Mouse (Mus musculus): ENCODE results near the gene Tiam1. TPM values are rescaled to one million over a fixed set of nuclear protein-coding genes. Genes with fewer than 3 reads are reported as not detected.

Tiam1 gene
- polyA plus RNA-seq, 1 experiment from 2014 or later, result 24.9 TPM

DNA sequence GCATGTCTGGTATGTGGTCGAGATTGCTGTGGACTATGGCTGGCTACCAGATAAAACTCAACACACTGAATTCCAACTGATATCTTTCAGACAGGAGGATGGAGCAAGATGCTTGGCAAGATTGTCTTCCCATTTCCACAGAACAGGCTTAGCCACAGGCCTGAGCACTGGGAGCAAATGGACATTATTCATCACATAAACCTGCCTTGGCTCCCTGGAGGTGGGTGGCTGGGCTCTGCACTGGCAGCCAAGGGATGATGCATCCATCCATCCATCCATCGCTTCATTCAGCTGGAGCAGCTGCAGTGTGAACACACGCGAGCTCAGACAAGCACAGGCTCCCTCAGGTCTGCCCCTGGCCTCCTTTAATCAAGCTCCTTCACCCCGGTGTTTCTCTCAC lies 190.7 kb downstream of the Tiam1 start:
- no peak overlapping the region for H3K4me2 ChIP-seq
- no peaks in the 10 kb centered on the region for H3K4me1 ChIP-seq (ENCODE audit: control insufficient read depth, insufficient read depth, low read length)
- ATAC-seq (replicated peaks; ENCODE audit: insufficient number of reproducible peaks, low FRiP score, low TSS enrichment), result no peak
- 0 out of 2 replicates have a peak overlapping the region, but pooled peaks have one; percentile 28 for H3K9ac ChIP-seq (ENCODE audit: low read depth, low read length)
- H3K36me3 ChIP-seq (ENCODE audit: control insufficient read depth, insufficient read depth, low read length), result no peaks in the 10 kb centered on the region
- WGBS (ENCODE audit: insufficient replicate concordance), result 71% methylated on average over 5 of the region's 5 CpGs
- no peaks in the 10 kb centered on the region for H3K27me3 ChIP-seq (ENCODE audit: control insufficient read depth, insufficient read depth, low read length)
- no peak overlapping the region for H3K27ac ChIP-seq (ENCODE audit: low read depth, low read length)
- no peak overlapping the region for H3K4me3 ChIP-seq (ENCODE audit: low read depth, low read length)
- no peaks in the 10 kb centered on the region for H3K9me3 ChIP-seq (replicated peaks; ENCODE audit: control insufficient read depth, low read length)

DNA sequence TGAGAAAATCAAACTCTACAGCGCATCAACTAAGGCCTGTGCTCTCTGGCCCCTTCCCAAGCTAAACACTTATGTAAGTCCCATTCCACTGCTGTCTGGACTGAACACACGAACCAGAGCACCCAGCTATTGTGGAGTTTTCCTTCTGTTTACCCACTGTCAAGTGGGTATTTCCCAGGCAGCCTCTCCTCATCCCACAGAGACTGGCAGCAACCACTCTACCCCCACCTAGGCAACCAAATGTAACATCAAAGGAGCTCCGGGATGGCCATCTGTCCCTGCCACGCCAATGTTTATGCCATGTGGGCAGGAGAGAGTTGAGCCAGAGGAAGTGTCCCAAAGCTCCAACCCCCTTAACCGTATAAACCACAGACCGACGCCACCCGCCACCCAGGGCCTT lies 192.8 kb downstream of the Tiam1 start:
- Histone ChIP-seq H3K27ac (ENCODE audit: low read depth, low read length) (no peak overlapping the region), H3K4me3 (ENCODE audit: low read depth, low read length) (no peak overlapping the region), H3K4me2 (no peak overlapping the region), H3K4me1 (ENCODE audit: control insufficient read depth, insufficient read depth, low read length) (no peaks in the 10 kb centered on the region), H3K36me3 (ENCODE audit: control insufficient read depth, insufficient read depth, low read length) (no peaks in the 10 kb centered on the region), H3K27me3 (ENCODE audit: control insufficient read depth, insufficient read depth, low read length) (no peaks in the 10 kb centered on the region), H3K9ac (ENCODE audit: low read depth, low read length) (no peak overlapping the region), H3K9me3 (replicated peaks; ENCODE audit: control insufficient read depth, low read length) (no peaks in the 10 kb centered on the region)
- ATAC-seq (replicated peaks; ENCODE audit: insufficient number of reproducible peaks, low FRiP score, low TSS enrichment), result no peak
- 70% methylated on average over 8 of the region's 8 CpGs for WGBS (ENCODE audit: insufficient replicate concordance)

DNA sequence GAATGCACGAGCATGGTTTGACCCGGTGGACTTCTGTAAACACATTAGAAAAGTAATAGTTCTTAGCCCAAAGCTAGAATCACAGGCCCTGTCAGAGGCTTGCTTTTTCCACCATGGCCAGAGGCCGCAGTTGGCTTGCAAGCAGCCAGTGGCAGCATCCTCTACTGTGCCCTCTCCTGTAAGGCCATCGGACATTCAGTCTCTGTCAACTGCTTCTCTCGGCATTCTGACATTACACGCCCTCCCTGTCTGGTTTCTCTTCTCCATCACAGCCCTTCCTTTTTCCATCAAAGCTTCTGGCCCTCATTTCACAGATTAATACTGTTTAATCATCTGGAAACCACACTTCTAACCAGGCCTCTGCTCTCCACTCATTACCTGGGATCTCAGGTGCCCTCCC lies 193.3 kb downstream of the Tiam1 start:
- WGBS (ENCODE audit: insufficient replicate concordance), result 76% methylated on average over 6 of the region's 6 CpGs
- Histone ChIP-seq H3K9ac (ENCODE audit: low read depth, low read length) (no peak overlapping the region), H3K36me3 (ENCODE audit: control insufficient read depth, insufficient read depth, low read length) (no peaks in the 10 kb centered on the region), H3K4me1 (ENCODE audit: control insufficient read depth, insufficient read depth, low read length) (no peaks in the 10 kb centered on the region), H3K4me2 (no peak overlapping the region), H3K9me3 (replicated peaks; ENCODE audit: control insufficient read depth, low read length) (no peaks in the 10 kb centered on the region), H3K4me3 (ENCODE audit: low read depth, low read length) (no peak overlapping the region), H3K27me3 (ENCODE audit: control insufficient read depth, insufficient read depth, low read length) (no peaks in the 10 kb centered on the region), H3K27ac (ENCODE audit: low read depth, low read length) (no peak overlapping the region)
- ATAC-seq (replicated peaks; ENCODE audit: insufficient number of reproducible peaks, low FRiP score, low TSS enrichment), result no peak

DNA sequence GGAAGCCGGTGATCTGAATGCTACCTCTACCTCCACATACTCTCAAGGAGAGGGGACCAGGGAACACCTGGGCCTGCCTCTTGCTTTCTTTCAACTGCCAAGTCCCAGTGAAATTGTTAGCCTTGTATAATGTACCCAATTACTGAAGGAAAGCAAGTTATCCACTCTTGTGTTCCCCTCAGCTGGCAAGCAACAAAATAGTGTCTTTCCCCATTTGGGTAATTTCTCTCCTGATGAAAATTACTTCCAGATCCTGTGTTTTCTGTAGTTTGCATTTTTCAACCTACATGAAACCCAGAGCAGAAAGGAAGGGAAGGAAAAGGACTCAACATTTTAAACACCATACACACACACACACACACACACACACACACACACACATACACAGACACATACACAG lies 195.5 kb downstream of the Tiam1 start:
- no peak overlapping the region for H3K4me3 ChIP-seq (ENCODE audit: low read depth, low read length)
- ATAC-seq (replicated peaks; ENCODE audit: insufficient number of reproducible peaks, low FRiP score, low TSS enrichment), result no peak
- H3K9me3 ChIP-seq (replicated peaks; ENCODE audit: control insufficient read depth, low read length), result no peaks in the 10 kb centered on the region
- H3K27ac ChIP-seq (ENCODE audit: low read depth, low read length), result no peak overlapping the region
- H3K36me3 ChIP-seq (ENCODE audit: control insufficient read depth, insufficient read depth, low read length), result no peaks in the 10 kb centered on the region
- H3K4me2 ChIP-seq, result no peak overlapping the region
- H3K4me1 ChIP-seq (ENCODE audit: control insufficient read depth, insufficient read depth, low read length), result peaks cover 14% of the 10 kb centered on the region
- WGBS (ENCODE audit: insufficient replicate concordance), result 89% methylated on average over 1 of the region's 1 CpGs
- H3K9ac ChIP-seq (ENCODE audit: low read depth, low read length), result no peak overlapping the region
- no peaks in the 10 kb centered on the region for H3K27me3 ChIP-seq (ENCODE audit: control insufficient read depth, insufficient read depth, low read length)

DNA sequence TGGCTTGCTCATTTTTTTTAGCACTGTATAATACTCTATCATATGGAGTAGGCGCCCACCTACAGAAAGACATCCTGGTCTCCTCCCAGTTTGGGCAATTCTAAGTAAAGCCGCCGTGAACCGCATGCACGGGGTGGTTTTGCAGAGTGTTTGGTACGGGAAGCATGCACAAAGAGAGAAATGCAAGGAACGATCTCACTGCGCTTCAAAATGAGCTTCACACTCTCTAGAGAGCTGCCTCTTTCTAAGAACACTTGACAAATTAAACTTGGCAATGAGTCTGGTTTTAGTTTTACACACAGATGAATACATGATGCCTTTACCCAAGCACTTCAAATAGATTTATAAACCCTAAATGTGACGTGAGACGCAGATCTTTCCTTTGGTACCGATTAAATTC lies 196.8 kb downstream of the Tiam1 start:
- Histone ChIP-seq H3K9me3 (replicated peaks; ENCODE audit: control insufficient read depth, low read length) (no peaks in the 10 kb centered on the region), H3K4me3 (ENCODE audit: low read depth, low read length) (no peak overlapping the region), H3K36me3 (ENCODE audit: control insufficient read depth, insufficient read depth, low read length) (no peaks in the 10 kb centered on the region), H3K4me1 (ENCODE audit: control insufficient read depth, insufficient read depth, low read length) (peaks cover 14% of the 10 kb centered on the region), H3K27me3 (ENCODE audit: control insufficient read depth, insufficient read depth, low read length) (no peaks in the 10 kb centered on the region), H3K9ac (ENCODE audit: low read depth, low read length) (no peak overlapping the region), H3K27ac (ENCODE audit: low read depth, low read length) (no peak overlapping the region), H3K4me2 (no peak overlapping the region)
- WGBS (ENCODE audit: insufficient replicate concordance), result 90% methylated on average over 11 of the region's 11 CpGs
- ATAC-seq (replicated peaks; ENCODE audit: insufficient number of reproducible peaks, low FRiP score, low TSS enrichment), result no peak

DNA sequence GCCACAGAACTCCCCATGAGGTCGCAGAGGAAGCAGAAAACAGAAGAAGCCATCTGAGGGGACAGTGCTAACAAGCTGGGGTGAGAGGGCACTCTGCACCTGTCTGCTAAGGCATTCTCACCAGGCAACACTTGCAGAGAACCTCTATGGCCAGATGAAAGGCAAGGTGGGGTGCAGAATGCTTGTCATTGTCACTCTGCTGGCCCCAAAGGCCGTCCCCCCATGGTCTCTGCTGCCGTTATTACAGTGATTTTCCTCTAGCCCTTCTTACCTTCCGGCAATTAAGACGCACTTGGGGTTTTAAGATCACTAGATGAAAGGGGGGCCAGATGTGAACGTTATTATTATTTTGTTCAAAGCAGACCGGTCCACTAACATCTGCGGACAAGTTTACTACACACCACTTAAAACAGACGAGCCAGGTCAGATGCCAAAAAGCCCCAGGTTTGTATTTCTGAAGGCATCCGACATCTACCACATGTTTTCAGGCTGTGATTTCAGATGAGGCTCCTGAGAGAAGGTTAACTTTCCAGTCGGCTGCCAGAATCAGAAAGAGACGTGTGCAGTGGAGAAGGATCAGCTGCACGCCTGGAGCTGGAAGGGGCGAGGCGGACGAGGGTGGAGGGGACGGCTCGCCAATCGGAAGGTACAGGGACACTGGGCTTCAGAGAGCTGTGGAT lies 198.8 kb downstream of the Tiam1 start:
- Histone ChIP-seq H3K27me3 (ENCODE audit: control insufficient read depth, insufficient read depth, low read length) (no peaks in the 10 kb centered on the region), H3K4me2 (no peak overlapping the region), H3K9me3 (replicated peaks; ENCODE audit: control insufficient read depth, low read length) (no peaks in the 10 kb centered on the region; the same call in 1 of the 2 replicates), H3K27ac (ENCODE audit: low read depth, low read length) (no peak overlapping the region), H3K36me3 (ENCODE audit: control insufficient read depth, insufficient read depth, low read length) (no peaks in the 10 kb centered on the region), H3K4me3 (ENCODE audit: low read depth, low read length) (no peak overlapping the region), H3K9ac (ENCODE audit: low read depth, low read length) (no peak overlapping the region), H3K4me1 (ENCODE audit: control insufficient read depth, insufficient read depth, low read length) (peaks cover 14% of the 10 kb centered on the region)
- no peak for ATAC-seq (replicated peaks; ENCODE audit: insufficient number of reproducible peaks, low FRiP score, low TSS enrichment)
- 57% methylated on average over 19 of the region's 19 CpGs for WGBS (ENCODE audit: insufficient replicate concordance)

DNA sequence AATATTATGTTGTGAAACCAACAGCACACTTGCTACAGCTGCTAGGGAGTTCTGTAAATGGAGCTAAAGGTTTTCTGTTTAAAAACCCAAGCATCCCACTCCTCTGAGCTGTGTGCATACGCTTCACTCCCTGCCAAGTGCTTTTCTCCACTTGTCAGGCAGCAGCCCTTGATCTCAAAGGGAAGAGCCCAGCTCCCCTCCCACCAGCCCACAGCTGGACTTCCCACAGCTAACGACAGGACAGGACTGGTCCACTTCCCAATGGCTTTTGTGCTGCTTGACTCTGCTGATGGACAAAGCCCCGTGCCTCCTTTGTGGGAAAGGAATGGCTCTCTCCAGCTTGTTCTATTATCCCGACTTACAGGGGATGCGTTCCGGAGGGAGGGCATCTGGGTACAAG lies 199.5 kb downstream of the Tiam1 start:
- Histone ChIP-seq H3K4me3 (ENCODE audit: low read depth, low read length) (no peak overlapping the region), H3K9me3 (replicated peaks; ENCODE audit: control insufficient read depth, low read length) (no peaks in the 10 kb centered on the region; the same call in 1 of the 2 replicates), H3K4me2 (no peak overlapping the region), H3K4me1 (ENCODE audit: control insufficient read depth, insufficient read depth, low read length) (peaks cover 14% of the 10 kb centered on the region), H3K9ac (ENCODE audit: low read depth, low read length) (0 out of 2 replicates have a peak overlapping the region, but pooled peaks have one; percentile 28), H3K36me3 (ENCODE audit: control insufficient read depth, insufficient read depth, low read length) (no peaks in the 10 kb centered on the region), H3K27me3 (ENCODE audit: control insufficient read depth, insufficient read depth, low read length) (no peaks in the 10 kb centered on the region), H3K27ac (ENCODE audit: low read depth, low read length) (no peak overlapping the region)
- ATAC-seq (replicated peaks; ENCODE audit: insufficient number of reproducible peaks, low FRiP score, low TSS enrichment), result no peak
- 41% methylated on average over 6 of the region's 6 CpGs for WGBS (ENCODE audit: insufficient replicate concordance)

DNA sequence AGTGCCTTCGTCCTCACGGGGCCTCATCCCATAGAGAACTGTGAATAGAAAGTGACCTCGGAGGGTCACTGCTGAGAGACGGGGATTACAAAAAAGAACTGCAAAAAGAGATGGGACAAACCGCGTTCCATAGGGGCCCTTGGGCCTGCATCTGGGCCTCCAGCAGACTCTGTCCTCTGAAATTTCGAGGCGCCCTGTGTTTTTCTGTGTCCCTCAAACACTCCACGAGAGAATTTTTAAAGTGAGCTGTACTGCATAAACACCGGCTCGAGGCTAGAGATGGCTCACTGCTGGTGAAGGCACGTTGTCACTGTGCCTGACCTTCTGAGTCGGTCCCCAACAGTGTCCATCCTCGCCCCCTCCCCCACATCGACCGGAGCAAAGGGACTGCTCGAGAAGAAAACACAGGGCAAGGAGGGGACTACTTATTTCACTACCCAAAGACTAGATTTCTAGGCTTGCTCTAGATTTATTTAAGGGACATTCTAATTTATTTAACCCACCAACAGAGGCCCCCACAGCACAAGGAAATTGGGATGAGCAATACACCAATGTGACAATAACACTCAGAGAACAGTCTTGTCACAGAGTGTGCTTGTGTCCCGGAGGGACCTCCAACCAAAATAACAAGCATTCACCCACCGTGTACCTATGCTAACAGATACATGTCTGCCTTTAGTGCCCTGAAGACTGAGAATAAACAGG lies 200.2 kb downstream of the Tiam1 start:
- Histone ChIP-seq H3K27ac (ENCODE audit: low read depth, low read length) (no peak overlapping the region), H3K9me3 (replicated peaks; ENCODE audit: control insufficient read depth, low read length) (no peaks in the 10 kb centered on the region; the same call in 1 of the 2 replicates), H3K27me3 (ENCODE audit: control insufficient read depth, insufficient read depth, low read length) (no peaks in the 10 kb centered on the region), H3K4me1 (ENCODE audit: control insufficient read depth, insufficient read depth, low read length) (peaks cover 14% of the 10 kb centered on the region), H3K4me2 (no peak overlapping the region), H3K9ac (ENCODE audit: low read depth, low read length) (0 out of 2 replicates have a peak overlapping the region, but pooled peaks have one; percentile 23), H3K36me3 (ENCODE audit: control insufficient read depth, insufficient read depth, low read length) (no peaks in the 10 kb centered on the region), H3K4me3 (ENCODE audit: low read depth, low read length) (no peak overlapping the region)
- ATAC-seq (replicated peaks; ENCODE audit: insufficient number of reproducible peaks, low FRiP score, low TSS enrichment), result no peak; the same call in 1 of the 2 replicates
- WGBS (ENCODE audit: insufficient replicate concordance), result 35% methylated on average over 19 of the region's 19 CpGs
